Mouse (Mus musculus): Measurements from ENCODE around the gene Kif17. TPM values are rescaled to one million over a fixed set of nuclear protein-coding genes. Genes with fewer than 3 reads are reported as not detected.

Kif17 gene
- polyA plus RNA-seq, 1 experiment = 0.28 TPM

DNA sequence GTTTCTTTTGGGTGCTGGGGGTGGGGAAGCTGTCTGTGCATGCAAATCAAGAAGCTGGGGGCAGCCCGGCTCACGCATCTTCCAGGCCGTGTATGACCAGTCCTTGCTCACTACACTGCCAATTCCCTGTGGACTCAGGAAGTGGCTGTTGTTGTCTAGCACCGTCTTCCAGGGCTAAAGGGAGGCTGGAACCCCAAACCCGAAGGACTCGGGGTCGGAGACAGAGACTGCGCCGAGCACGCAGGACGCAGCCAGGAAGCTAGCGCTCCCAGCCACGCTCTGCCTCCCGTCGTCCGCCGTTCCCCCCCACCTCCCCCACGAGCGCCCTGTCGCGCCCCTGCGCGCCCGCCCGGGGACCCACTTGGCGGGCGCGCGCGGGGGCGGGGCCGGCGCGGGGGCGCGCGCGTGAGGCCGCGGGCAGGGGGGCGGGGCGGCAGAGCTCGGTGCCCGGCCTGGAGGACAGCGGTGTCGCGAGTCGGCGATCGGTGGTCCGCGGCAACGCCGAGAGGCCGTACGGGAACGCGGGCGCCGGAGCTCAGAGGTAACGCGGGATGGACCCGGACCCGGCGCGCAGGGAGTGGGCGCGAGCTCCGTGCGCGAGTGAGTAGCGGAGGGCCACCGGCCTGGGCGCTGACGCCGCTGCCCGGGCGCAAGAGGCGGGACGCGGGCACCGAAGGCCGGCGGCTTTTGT, 33.9 kb upstream of the Kif17 start, which contains the start of gene Hp1bp3:
Gene Hp1bp3, plus strand, starts transcription at position 97 of the 691 bp plus-strand sequence.
- H3K4me1 ChIP-seq (ENCODE audit: control insufficient read depth, insufficient read depth, insufficient read length) = peaks cover 12% of the 10 kb centered on the region

DNA sequence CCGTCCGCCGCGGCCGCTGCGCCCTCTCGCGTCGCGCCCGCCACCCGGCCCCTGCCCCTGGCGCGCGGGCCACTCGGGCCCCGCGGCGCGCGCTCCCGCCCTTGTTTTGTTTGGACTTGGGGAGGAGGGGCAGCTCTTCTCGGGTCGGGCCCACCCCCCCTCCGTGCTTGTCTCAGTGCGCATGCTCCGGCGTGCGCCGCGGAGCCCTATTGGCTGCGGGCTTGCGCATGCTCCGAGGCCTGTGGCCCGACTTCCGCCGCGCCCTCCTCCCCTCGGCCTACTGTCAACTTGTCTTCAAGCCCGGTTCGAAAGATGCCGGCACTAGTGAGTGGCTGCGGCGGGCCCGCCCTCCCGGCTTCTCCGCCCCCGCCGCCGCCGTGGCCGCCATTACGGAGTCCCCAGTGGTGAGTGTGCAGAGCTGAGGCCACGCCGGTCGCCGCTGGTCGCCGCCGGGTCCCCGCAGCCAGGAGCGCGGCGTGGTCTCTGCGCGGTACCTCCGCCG, 33.3 kb upstream of the Kif17 start:
- no peaks in the 10 kb centered on the region for H3K27me3 ChIP-seq (ENCODE audit: control insufficient read depth, insufficient read depth, low read length)
- peak; percentile 93 to 97 for DNase-seq (ENCODE audit: low read depth in 1 of 2, low spot score in 2 of 2)
- H3K4me1 ChIP-seq (ENCODE audit: control insufficient read depth, insufficient read depth, insufficient read length) = peaks cover 15% of the 10 kb centered on the region
- peak overlapping the region; percentile 98 for H3K4me3 ChIP-seq (ENCODE audit: extremely low read depth, insufficient read depth, insufficient read length)
- H3K27ac ChIP-seq (ENCODE audit: insufficient read depth, low read length) = peak overlapping the region; percentile 96
- WGBS = under 1% methylated on average over 62 of the region's 68 CpGs
- TF ChIP-seq CTCF (IDR thresholded peaks at IDR 0.05; ENCODE audit: extremely low read depth, insufficient read depth, insufficient read length, insufficient replicate concordance) (no peak), POLR2A (IDR thresholded peaks at IDR 0.05; ENCODE audit: low read depth, low read length) (no peak)
- no peaks in the 10 kb centered on the region for H3K36me3 ChIP-seq (ENCODE audit: control insufficient read depth, insufficient read depth, low read length)

More for the DNA sequence above, 33.9 kb upstream of the Kif17 start, which contains the start of gene Hp1bp3:
- WGBS = under 1% methylated on average over 79 of the region's 84 CpGs
- TF ChIP-seq CTCF (IDR thresholded peaks at IDR 0.05; ENCODE audit: extremely low read depth, insufficient read depth, insufficient read length, insufficient replicate concordance) (no peak), POLR2A (IDR thresholded peaks at IDR 0.05; ENCODE audit: low read depth, low read length) (peak; percentile 50; the same call in 1 of the 2 replicates)
- Histone ChIP-seq H3K36me3 (ENCODE audit: control insufficient read depth, insufficient read depth, low read length) (no peaks in the 10 kb centered on the region), H3K27ac (ENCODE audit: insufficient read depth, low read length) (peak within 1 kb of the TSS; percentile 96), H3K4me3 (ENCODE audit: extremely low read depth, insufficient read depth, insufficient read length) (peak within 1 kb of the TSS; percentile 98), H3K27me3 (ENCODE audit: control insufficient read depth, insufficient read depth, low read length) (no peaks in the 10 kb centered on the region)
- peak; percentile 39 to 64 for DNase-seq (ENCODE audit: low read depth in 1 of 2, low spot score in 2 of 2)

DNA sequence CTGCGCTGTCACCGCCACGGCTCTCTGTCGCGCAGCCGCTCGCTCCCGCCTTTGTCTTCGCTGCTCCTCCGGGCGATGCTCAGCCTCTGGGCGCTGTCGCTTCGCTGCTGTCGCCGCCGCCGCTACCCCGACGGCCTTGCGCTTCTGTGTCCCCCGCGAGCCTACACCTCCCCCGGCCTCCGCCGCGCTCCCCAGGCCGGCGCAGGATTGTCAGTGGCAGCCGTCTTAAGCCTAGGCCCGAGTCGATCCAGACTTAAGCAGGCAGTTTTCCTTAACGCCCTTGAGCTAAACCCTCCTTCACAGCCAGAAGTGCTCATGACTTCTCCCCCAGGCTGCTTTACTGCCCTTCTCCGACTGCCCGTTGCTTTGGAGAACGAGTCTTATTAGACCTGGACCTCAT, 32.8 kb upstream of the Kif17 start:
- Histone ChIP-seq H3K27me3 (ENCODE audit: control insufficient read depth, insufficient read depth, low read length) (no peaks in the 10 kb centered on the region), H3K4me1 (ENCODE audit: control insufficient read depth, insufficient read depth, insufficient read length) (peaks cover 18% of the 10 kb centered on the region), H3K36me3 (ENCODE audit: control insufficient read depth, insufficient read depth, low read length) (peaks cover 1% of the 10 kb centered on the region; the same call in 1 of the 2 replicates), H3K27ac (ENCODE audit: insufficient read depth, low read length) (peak overlapping the region; percentile 96), H3K4me3 (ENCODE audit: extremely low read depth, insufficient read depth, insufficient read length) (peak overlapping the region; percentile 98)
- under 1% methylated on average over 36 of the region's 36 CpGs for WGBS
- DNase-seq (ENCODE audit: low read depth in 1 of 2, low spot score in 2 of 2) = peak in 1 of 2 experiments; percentile 3
- no peak for TF ChIP-seq CTCF (IDR thresholded peaks at IDR 0.05; ENCODE audit: extremely low read depth, insufficient read depth, insufficient read length, insufficient replicate concordance)
- TF ChIP-seq POLR2A (IDR thresholded peaks at IDR 0.05; ENCODE audit: low read depth, low read length) = no peak

DNA sequence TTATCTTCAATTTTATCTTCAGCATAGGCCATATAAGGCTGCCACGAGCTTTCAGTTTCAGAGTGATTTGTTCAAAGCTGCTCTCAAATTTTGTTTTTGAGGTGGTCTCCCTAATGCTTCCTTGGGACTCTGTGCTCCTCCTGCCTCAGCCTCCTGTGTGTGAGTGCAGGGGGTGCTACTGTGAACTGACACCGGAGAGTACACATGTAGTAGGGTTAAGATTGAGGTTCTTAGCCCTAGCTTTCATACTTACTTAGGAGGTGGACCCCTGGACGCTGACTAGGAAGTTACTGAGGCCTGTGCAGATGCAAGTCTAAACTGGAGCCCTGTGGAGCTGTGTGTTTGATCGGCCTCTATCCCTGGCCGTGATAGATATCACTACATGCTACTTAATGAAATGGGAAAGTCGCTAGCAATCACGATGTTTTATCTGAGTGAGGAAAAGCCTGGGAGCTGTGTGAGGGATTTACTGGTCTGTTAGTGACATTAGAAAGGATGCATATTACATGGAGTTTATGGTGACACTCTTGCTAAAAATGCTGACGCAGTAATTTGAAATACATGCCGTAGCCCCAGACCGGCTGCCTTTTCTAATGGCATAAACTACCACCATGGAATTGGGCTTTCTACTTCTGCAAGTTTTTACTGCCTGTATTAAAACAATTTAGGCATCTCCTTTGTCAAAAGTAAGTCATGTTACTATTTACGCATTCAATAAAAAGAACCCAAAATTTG, 32.1 kb upstream of the Kif17 start:
- Histone ChIP-seq H3K27me3 (ENCODE audit: control insufficient read depth, insufficient read depth, low read length) (no peaks in the 10 kb centered on the region), H3K27ac (ENCODE audit: insufficient read depth, low read length) (peak overlapping the region; percentile 26; the same call in 1 of the 2 replicates), H3K4me3 (ENCODE audit: extremely low read depth, insufficient read depth, insufficient read length) (peak overlapping the region; percentile 98), H3K36me3 (ENCODE audit: control insufficient read depth, insufficient read depth, low read length) (peaks cover 6% of the 10 kb centered on the region), H3K4me1 (ENCODE audit: control insufficient read depth, insufficient read depth, insufficient read length) (peaks cover 18% of the 10 kb centered on the region)
- WGBS = 48% methylated on average over 11 of the region's 11 CpGs
- TF ChIP-seq CTCF (IDR thresholded peaks at IDR 0.05; ENCODE audit: extremely low read depth, insufficient read depth, insufficient read length, insufficient replicate concordance) (no peak), POLR2A (IDR thresholded peaks at IDR 0.05; ENCODE audit: low read depth, low read length) (no peak)
- DNase-seq (ENCODE audit: low read depth in 1 of 2, low spot score in 2 of 2) = no peak

DNA sequence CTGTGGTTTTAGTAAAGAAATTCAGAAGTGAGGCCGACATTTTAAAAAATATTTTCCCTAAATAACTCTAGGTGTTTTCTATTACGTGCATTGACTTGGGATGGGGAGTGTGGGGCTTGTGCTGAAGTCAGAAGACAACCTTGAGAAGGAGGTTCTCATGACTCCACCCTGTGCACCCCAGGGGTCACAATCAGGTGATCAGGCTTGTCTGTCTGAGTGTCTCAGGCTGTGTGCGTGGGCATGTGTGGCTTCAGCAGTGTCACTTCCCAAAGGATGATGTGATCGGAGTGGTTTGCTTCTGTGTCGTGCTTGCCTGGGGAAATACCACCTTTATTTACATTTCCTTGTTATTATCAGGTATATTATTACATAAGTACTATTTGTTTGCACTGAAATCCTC, 30.9 kb upstream of the Kif17 start:
- 58% methylated on average over 5 of the region's 5 CpGs for WGBS

DNA sequence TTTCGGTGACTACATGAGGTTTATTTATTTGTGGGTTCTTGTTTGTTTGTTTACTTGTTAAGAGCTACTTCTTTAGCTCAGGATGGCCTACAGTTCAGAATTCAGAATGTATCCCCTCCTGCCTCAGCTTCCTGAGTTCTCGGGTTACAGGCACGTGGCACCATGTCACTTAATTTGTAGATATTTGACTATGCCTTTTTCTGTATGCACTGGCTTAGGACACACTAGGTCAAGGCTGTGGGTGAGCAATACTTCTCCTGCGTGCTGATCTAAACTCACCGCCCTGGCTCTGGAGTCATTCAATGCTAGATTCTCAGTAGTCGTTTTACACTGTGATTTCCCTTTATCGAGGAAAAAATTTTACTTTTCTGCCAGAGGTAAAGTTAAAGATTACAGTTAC, 29.5 kb upstream of the Kif17 start:
- Histone ChIP-seq H3K27me3 (ENCODE audit: control insufficient read depth, insufficient read depth, low read length) (no peaks in the 10 kb centered on the region), H3K4me3 (ENCODE audit: extremely low read depth, insufficient read depth, insufficient read length) (no peak overlapping the region), H3K36me3 (ENCODE audit: control insufficient read depth, insufficient read depth, low read length) (peaks cover 17% of the 10 kb centered on the region), H3K27ac (ENCODE audit: insufficient read depth, low read length) (no peak overlapping the region), H3K4me1 (ENCODE audit: control insufficient read depth, insufficient read depth, insufficient read length) (peaks cover 22% of the 10 kb centered on the region)
- TF ChIP-seq CTCF (IDR thresholded peaks at IDR 0.05; ENCODE audit: extremely low read depth, insufficient read depth, insufficient read length, insufficient replicate concordance) (no peak), POLR2A (IDR thresholded peaks at IDR 0.05; ENCODE audit: low read depth, low read length) (no peak)
- WGBS = 53% methylated on average over 7 of the region's 7 CpGs
- no peak for DNase-seq (ENCODE audit: low read depth in 1 of 2, low spot score in 2 of 2)

More for the DNA sequence above, 30.9 kb upstream of the Kif17 start:
- no peak for TF ChIP-seq CTCF (IDR thresholded peaks at IDR 0.05; ENCODE audit: extremely low read depth, insufficient read depth, insufficient read length, insufficient replicate concordance)
- no peak for TF ChIP-seq POLR2A (IDR thresholded peaks at IDR 0.05; ENCODE audit: low read depth, low read length)
- H3K4me3 ChIP-seq (ENCODE audit: extremely low read depth, insufficient read depth, insufficient read length) = no peak overlapping the region
- peaks cover 16% of the 10 kb centered on the region for H3K36me3 ChIP-seq (ENCODE audit: control insufficient read depth, insufficient read depth, low read length)
- H3K27ac ChIP-seq (ENCODE audit: insufficient read depth, low read length) = no peak overlapping the region
- H3K27me3 ChIP-seq (ENCODE audit: control insufficient read depth, insufficient read depth, low read length) = no peaks in the 10 kb centered on the region
- peaks cover 22% of the 10 kb centered on the region for H3K4me1 ChIP-seq (ENCODE audit: control insufficient read depth, insufficient read depth, insufficient read length)
- DNase-seq (ENCODE audit: low read depth in 1 of 2, low spot score in 2 of 2) = no peak

Data from spleen, adult 2 months (tissue).